Mouse (Mus musculus) stomach, postnatal 0 days (tissue): ENCODE data around the gene Med24. TPM values are rescaled to one million over a fixed set of nuclear protein-coding genes. Genes with fewer than 3 reads are reported as not detected.

Experiments used
- ATAC-seq: fragments of 200-750 bp; cut with Nextera tagmentation; 2 replicates; pipeline ENCODE4 v1.8.0; 2017; ENCODE audit not compliant: low FRiP score, low TSS enrichment
- DNase-seq: peaks from one replicate; pipeline ENCODE4 v3.0.0-alpha.2; 2016; ENCODE audit warnings: low spot score
- H3K27ac ChIP-seq: fragments of 300-500 bp; sonication (generic); replicated peaks from 2 replicates; pipeline ENCODE4 v1.5.1; 2014; ENCODE audit warnings: mild to moderate bottlenecking, control low read depth
- H3K27me3 ChIP-seq: fragments of 300-500 bp; sonication (generic); 2 replicates; pipeline ENCODE4 v1.6.1; 2014; ENCODE audit warnings: low read length; ENCODE audit not compliant: control insufficient read depth, insufficient read depth
- H3K36me3 ChIP-seq: fragments of 300-500 bp; sonication (generic); 2 replicates; pipeline ENCODE4 v1.6.1; 2014; ENCODE audit warnings: low read length, mixed read lengths; ENCODE audit not compliant: control insufficient read depth, insufficient read depth
- H3K4me1 ChIP-seq: fragments of 300-500 bp; sonication (generic); replicated peaks from 2 replicates; pipeline ENCODE4 v1.6.1; 2014; ENCODE audit warnings: antibody characterized with exemption; ENCODE audit not compliant: control insufficient read depth, insufficient read depth
- H3K4me2 ChIP-seq: fragments of 300-500 bp; sonication (generic); replicated peaks from 2 replicates; pipeline ENCODE4 v1.6.1; 2014; ENCODE audit warnings: low read depth, mild to moderate bottlenecking, control low read depth, moderate library complexity
- H3K4me3 ChIP-seq: fragments of 300-500 bp; sonication (generic); 2 replicates; pipeline ENCODE4 v1.5.1; 2014; ENCODE audit warnings: low read depth, low read length, control low read depth
- H3K9ac ChIP-seq: fragments of 300-500 bp; sonication (generic); 2 replicates; pipeline ENCODE4 v1.6.1; 2014; ENCODE audit warnings: mild to moderate bottlenecking, low read length, control low read depth, mixed read lengths
- H3K9me3 ChIP-seq: fragments of 300-500 bp; sonication (generic); 2 replicates; pipeline ENCODE4 v1.6.1; 2016; ENCODE audit warnings: low read length; ENCODE audit not compliant: control insufficient read depth
- CTCF ChIP-seq: IDR thresholded peaks from 2 replicates; pipeline ENCODE4 v1.5.1; 2016; ENCODE audit warnings: antibody characterized with exemption, low read depth, mild to moderate bottlenecking, moderate library complexity
- EP300 ChIP-seq: optimal IDR thresholded peaks from 2 replicates; pipeline ENCODE3; 2016; ENCODE audit warnings: antibody characterized with exemption
- WGBS: fragments of 180-500 bp; shearing (Covaris S2); extraction: QIAGEN DNeasy Blood & Tissue Kit; methylation state at CpG from one replicate; pipeline ENCODE4 v1.1.7; 2014; 5-methylcytosine and 5-hydroxymethylcytosine counted together
- polyA plus RNA-seq: library from polyadenylated mRNA; unstranded; fragments of >200 nt; fragmentation: Nextera tagmentation; extraction: Ambion mirVana; gene quantifications from 2 replicates; pipeline ENCODE4 v1.2.1, GENCODE M21; 2015

The Med24 gene
- polyA plus RNA-seq, 1 experiment from 2014 or later: 16.5 TPM

DNA sequence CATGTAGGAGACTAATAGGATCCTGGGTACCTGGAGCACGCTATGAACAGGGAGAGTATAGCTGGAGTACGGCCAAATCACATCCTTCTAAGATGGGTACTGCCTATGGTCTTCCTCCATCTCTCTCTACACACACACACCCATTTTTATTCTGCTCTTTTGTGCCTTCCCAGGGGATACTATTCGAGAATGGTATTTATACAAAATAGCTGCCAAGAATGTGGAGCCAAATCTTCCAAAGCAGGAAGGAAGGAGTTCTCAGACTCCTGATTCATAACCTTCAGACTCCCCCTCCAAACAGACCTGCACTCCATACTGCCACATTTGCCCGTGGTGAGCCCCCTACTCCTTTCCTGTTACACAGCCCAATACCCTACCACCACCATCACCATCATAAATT is 1.5 kb upstream of the Med24 start:
- ATAC-seq (no peak), DNase-seq (no peak)
- TF ChIP-seq EP300 (no peak), CTCF (no peak)
- no peak overlapping the region for H3K4me3 ChIP-seq
- no peak overlapping the region for H3K9ac ChIP-seq
- 42% methylated on average over 4 of the region's 4 CpGs for WGBS
- H3K27me3 ChIP-seq: no peaks in the 10 kb centered on the region
- no peaks in the 10 kb centered on the region for H3K9me3 ChIP-seq
- H3K4me2 ChIP-seq: no peak overlapping the region
- no peaks in the 10 kb centered on the region for H3K4me1 ChIP-seq
- H3K36me3 ChIP-seq: peaks cover 8% of the 10 kb centered on the region; the same call in 1 of the 2 replicates
- H3K27ac ChIP-seq: no peak overlapping the region; the same call in 1 of the 2 replicates

GRCm38 (mm10) chr11:98725926-98726506 is 3.2 kb downstream of the Med24 start:
- H3K4me2 ChIP-seq: no peak overlapping the region
- H3K27ac ChIP-seq: no peak overlapping the region

DNA sequence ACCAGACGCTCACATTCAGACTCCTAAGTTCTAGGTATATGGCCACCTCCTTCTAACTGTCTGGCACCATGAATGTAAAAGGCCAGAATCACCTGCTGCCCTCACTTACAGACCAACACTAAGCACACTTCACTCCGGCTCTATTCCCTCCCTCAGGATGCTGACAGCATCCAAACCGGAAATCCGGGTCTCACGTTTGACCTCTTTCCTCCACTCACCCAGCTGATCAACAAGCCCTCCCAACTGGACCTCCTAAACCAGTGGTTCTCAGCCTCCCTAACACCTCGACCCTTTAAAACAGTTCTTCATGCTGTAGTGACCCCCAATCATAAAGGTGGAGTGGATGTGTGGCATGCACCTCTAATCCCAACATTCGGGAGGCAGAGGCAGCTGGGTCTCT is 6.1 kb downstream of the Med24 start:
- WGBS: 67% methylated on average over 7 of the region's 7 CpGs
- no peaks in the 10 kb centered on the region; the same call in 1 of the 2 replicates for H3K4me1 ChIP-seq
- no peak for ATAC-seq

More at GRCm38 (mm10) chr11:98725926-98726506, 3.2 kb downstream of the Med24 start:
- ATAC-seq (no peak), DNase-seq (no peak)
- TF ChIP-seq CTCF (no peak), EP300 (no peak)
- WGBS: 93% methylated on average over 15 of the region's 15 CpGs
- H3K4me3 ChIP-seq: no peak overlapping the region
- no peak overlapping the region for H3K9ac ChIP-seq
- no peaks in the 10 kb centered on the region for H3K27me3 ChIP-seq
- no peaks in the 10 kb centered on the region for H3K9me3 ChIP-seq
- no peaks in the 10 kb centered on the region for H3K4me1 ChIP-seq
- peaks cover 9% of the 10 kb centered on the region; the same call in 1 of the 2 replicates for H3K36me3 ChIP-seq

DNA sequence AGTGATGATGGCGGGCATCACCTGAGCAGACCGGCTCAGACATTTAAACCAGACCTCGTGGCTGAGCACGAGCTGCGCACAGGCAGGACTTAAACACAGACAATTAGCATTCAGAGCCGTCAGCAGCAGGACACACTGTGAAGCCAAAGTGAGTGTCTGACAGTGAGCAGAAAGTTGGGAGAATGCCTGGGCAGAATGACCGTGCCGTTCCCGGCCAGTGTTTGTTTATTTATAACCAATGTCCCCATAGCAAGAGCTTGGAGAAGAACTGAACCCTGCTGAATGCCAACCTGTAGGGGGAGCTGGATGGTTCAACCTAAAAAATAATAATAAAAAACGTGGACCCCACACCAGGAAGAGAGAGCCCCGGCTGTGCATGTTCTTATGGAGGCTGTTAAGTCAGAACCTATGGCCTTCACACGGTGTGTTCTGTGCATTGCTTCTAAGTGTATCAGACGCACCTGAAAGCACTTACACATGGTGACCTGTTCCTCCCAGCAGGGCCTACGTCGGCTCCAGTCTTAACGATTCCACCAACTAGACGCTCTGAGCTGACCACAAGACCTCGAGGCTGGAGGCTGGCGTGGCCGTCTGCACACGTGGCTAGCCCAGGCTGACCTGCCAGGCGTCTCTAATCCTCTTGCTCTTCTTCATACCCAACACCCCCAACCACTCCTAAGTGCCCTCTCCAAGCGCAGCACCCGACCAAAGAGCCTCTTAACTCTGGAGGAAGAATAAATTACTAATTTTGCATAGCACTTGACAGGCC is 7.6 kb downstream of the Med24 start:
- Histone ChIP-seq H3K4me1 (no peaks in the 10 kb centered on the region; the same call in 1 of the 2 replicates), H3K9me3 (no peaks in the 10 kb centered on the region), H3K36me3 (peaks cover 9% of the 10 kb centered on the region; the same call in 1 of the 2 replicates), H3K27me3 (no peaks in the 10 kb centered on the region), H3K4me3 (no peak overlapping the region), H3K4me2 (no peak overlapping the region), H3K27ac (peak overlapping the region; percentile 73), H3K9ac (peak overlapping the region; percentile 23; the same call in 1 of the 2 replicates)
- peak; percentile 53; the same call in 1 of the 2 replicates for ATAC-seq
- TF ChIP-seq CTCF: peak; percentile 78
- no peak for TF ChIP-seq EP300
- DNase-seq: peak; percentile 57
- WGBS: 46% methylated on average over 24 of the region's 24 CpGs

More for the DNA sequence above, 6.1 kb downstream of the Med24 start:
- no peak overlapping the region for H3K4me3 ChIP-seq
- H3K9me3 ChIP-seq: no peaks in the 10 kb centered on the region
- H3K27me3 ChIP-seq: no peaks in the 10 kb centered on the region
- H3K4me2 ChIP-seq: no peak overlapping the region
- peaks cover 9% of the 10 kb centered on the region; the same call in 1 of the 2 replicates for H3K36me3 ChIP-seq
- DNase-seq: no peak
- TF ChIP-seq EP300: no peak
- no peak for TF ChIP-seq CTCF
- H3K9ac ChIP-seq: no peak overlapping the region
- no peak overlapping the region for H3K27ac ChIP-seq

GRCm38 (mm10) chr11:98720756-98721155 is 8.5 kb downstream of the Med24 start:
- no peak for ATAC-seq
- H3K36me3 ChIP-seq: peaks cover 10% of the 10 kb centered on the region; the same call in 1 of the 2 replicates
- no peak overlapping the region for H3K4me3 ChIP-seq
- H3K27me3 ChIP-seq: no peaks in the 10 kb centered on the region
- DNase-seq: peak; percentile 19
- 41% methylated on average over 2 of the region's 2 CpGs for WGBS
- no peaks in the 10 kb centered on the region for H3K9me3 ChIP-seq
- TF ChIP-seq CTCF (no peak), EP300 (no peak)
- no peak overlapping the region for H3K9ac ChIP-seq
- H3K27ac ChIP-seq: peak overlapping the region; percentile 40; the same call in 1 of the 2 replicates
- no peak overlapping the region for H3K4me2 ChIP-seq
- H3K4me1 ChIP-seq: no peaks in the 10 kb centered on the region; the same call in 1 of the 2 replicates

- Histone ChIP-seq H3K9ac (peak overlapping the region; percentile 23; the same call in 1 of the 2 replicates), H3K27me3 (no peaks in the 10 kb centered on the region), H3K4me3 (no peak overlapping the region), H3K4me1 (no peaks in the 10 kb centered on the region; the same call in 1 of the 2 replicates), H3K27ac (peak overlapping the region; percentile 53; the same call in 1 of the 2 replicates), H3K9me3 (no peaks in the 10 kb centered on the region), H3K36me3 (peaks cover 13% of the 10 kb centered on the region), H3K4me2 (no peak overlapping the region; the same call in 1 of the 2 replicates)
- DNase-seq: peak; percentile 77
- TF ChIP-seq EP300 (no peak), CTCF (peak; percentile 90)
- 16% methylated on average over 13 of the region's 13 CpGs for WGBS
- peak; percentile 40; the same call in 1 of the 2 replicates for ATAC-seq
Measured at GRCm38 (mm10) chr11:98717904-98718303, 11.3 kb downstream of the Med24 start.
